Mouse (Mus musculus) CD4-positive, CD25-positive, alpha-beta regulatory T cell, adult 4 months (primary cell): ENCODE data around the gene Cep131. TPM values are rescaled to one million over a fixed set of nuclear protein-coding genes. Genes with fewer than 3 reads are reported as not detected.

Experiments used
- ATAC-seq: one replicate; pipeline ENCODE4 v1.8.0; 2017
- polyA plus RNA-seq, 2 experiments: library from polyadenylated mRNA; unstranded; fragments of 100-300 nt; shearing (Covaris generic); gene quantifications; one replicate each; pipeline ENCODE4 v1.2.1; 2017

Gene Cep131
- polyA plus RNA-seq, 2 experiments from 2014 or later = 0.47 TPM; not detected in 1

DNA sequence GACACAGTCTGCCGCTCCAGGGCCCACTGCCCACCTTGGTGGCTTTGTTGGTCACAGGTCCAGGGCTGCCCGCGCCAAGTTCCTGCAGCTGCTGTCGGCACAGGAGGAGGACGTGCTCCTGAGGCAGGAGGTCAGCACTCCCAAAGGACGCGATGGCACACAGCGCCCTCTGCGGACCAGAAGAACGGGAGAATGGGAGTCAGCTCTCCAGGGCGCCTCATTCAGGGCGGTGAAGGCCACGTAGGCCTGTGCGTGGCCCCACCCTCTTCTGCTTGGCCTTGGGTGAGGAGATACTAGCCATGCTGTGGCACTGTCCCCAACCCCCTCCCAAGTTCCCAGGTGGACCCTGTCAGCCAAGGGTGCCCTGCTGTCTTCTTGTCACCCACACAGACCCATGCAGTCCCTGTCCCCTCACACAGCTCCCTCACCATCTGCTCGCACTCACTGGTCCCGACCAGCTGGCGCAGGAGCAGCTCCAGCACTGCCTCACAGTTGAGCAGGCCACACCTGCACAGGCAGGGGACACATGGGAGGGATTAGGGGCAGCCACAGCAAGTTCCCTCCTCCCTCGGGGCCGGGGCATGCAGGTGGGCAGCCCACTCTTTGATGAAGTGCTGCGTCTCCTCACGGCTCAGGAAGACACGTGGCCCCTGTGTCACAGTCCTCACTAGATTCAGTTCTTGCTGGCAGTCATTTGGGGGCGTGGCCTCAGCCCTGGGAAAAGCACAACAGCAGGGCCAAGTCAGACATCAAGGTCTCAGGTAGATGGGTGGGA lies 6.4 kb upstream of the Cep131 start:
- ATAC-seq = no peak

DNA sequence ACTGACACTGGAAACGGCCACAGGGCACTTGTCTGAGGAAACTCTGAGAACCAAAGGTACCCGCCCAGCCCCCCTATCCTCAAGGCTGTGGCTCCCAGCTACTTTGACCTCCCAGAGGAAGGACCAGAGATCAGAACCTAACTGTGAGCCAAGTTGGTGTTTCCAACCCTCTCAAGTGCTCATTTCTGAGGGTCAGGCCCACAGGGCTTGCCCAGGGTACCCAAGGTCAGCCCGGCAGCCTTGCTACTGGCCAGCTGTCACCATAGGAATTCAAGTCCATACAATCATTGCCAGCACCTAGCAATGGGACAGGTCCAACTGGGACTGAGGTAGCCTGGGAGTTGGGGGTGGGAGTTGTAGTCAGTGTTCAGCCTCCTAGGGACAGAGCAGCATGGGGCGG lies 4.0 kb upstream of the Cep131 start:
- no peak for ATAC-seq

GRCm38 (mm10) chr11:120085891-120086627 lies 568 bp downstream of the Cep131 start:
- ATAC-seq = peak; percentile 19

- no peak for ATAC-seq
Measured at GRCm38 (mm10) chr11:120080282-120080681, 6.3 kb downstream of the Cep131 start.

DNA sequence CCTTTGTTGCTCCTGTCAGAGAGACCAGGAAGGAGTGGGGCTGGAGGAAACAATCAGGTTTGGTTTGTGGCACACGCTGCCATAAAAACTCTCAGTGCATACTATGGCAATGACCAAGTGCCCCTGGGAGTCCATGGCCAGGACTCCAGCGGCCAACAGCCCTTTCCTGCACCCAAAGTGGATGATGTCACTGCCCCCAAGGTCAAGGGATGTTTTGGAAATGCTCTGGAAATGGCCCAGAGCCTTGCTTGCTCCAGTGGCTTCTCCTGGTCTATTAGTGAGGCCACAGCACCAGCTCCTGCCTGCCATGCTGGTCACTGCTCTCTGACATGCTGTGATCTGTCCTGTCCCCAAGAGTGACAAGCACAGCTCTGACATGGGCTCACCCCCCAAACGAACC lies 10.4 kb downstream of the Cep131 start:
- no peak for ATAC-seq

DNA sequence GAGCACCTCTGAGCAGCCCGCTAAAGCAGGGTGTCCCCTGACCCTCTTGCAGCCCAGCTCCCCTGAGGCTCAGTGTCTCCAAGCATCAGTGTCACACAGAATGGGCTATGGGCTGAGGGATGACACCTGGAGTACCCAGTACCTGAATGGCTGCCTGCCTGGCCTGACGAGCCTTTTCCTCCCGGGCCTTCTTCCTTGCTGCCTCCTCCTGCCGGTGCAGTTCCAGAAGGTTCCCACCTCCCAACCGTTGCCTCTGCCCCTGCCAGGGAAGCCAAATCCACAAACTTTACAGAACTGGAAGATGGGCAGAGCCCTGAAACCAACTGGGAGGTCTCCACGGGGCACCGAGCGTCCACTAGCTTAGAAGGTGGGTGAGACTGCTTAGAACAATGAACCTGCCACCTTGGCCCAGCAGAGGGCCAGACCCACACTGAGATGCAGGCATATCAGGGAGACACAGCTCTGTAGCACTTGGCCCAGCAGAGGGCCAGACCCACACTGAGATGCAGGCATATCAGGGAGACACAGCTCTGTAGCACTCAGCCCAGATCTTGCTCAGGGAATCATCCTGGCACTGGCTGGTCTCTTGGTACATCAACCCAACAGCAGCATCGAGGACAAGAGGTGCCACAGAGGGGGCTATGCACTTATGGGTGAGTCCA lies 13.5 kb downstream of the Cep131 start:
- ATAC-seq = no peak

- no peak for ATAC-seq
Measured at GRCm38 (mm10) chr11:120071731-120072320, 14.8 kb downstream of the Cep131 start.

GRCm38 (mm10) chr11:120071065-120071464 lies 15.6 kb downstream of the Cep131 start:
- ATAC-seq = no peak

DNA sequence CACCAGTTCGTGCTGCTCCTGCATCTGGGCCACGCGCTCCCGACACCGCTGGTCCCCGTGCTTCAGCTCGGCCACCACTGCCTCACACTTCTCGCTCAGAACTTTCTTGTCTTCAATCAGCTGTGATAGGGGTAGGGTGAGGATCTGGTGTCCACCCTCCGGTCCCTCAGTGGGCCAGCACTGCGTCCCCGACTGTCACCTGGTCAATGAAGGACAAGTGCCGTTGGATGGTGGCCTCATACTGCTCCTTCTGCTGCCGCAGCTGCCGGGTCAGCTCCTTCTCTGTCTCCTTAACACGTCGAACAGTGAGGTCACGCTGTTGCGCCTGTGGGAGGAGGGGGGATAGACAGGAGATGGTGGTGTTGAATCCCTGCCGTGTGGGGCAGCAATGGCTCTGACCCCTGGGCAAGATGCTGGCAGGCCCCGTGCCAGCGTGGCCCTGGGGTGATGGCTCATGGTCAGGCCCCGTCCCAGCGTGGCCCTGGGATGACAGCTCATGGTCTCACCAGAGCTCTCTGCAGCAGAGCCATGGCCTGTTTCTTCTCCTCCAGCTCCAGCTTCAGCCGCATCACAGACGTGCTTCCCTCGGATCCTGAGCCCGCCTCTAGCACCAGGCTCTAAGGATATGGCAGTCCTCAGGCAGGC lies 16.2 kb downstream of the Cep131 start:
- no peak for ATAC-seq

DNA sequence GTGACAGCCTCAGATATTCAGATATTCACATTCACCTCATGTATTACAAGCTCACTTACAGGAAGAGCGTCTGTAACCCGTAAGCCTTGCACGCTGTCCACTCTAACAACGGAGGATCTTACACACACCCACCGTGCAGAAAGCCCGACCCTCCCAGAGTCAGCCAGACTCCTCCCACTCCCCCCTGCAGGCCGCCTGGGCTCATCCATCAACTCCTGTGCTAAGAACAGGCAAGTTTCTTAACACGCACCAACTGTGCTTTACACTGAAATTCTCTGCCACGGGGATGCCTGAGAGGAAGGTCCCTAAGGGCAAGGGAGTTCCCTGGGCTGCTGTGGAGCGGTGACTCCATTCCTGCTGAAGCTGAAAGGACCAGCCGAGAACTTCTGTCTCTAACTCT lies 17.4 kb downstream of the Cep131 start:
- no peak for ATAC-seq

- no peak for ATAC-seq
Measured at GRCm38 (mm10) chr11:120067834-120068233, 18.8 kb downstream of the Cep131 start.

GRCm38 (mm10) chr11:120065291-120065690 lies 21.3 kb downstream of the Cep131 start:
- ATAC-seq = no peak

DNA sequence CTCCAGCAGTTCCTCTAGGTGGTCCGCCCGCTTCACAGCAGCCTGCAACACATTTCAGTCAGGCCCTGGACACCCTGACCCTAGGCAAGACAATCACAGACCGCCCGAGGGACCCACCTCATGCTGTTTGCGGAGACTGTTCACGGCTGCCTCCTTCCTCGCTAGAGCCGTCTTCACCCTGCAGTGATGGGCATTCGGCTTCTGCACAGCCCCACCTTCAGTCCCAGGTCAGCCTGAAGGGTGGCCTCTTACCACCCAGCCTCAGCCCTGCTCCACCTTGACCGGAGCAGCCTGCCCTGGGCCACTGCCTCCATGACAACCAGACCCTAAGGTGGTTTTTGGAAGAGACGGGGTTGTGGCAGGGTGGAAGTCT lies 22.0 kb downstream of the Cep131 start:
- no peak for ATAC-seq

- ATAC-seq = no peak
Measured at GRCm38 (mm10) chr11:120064006-120064667, 22.5 kb downstream of the Cep131 start.

GRCm38 (mm10) chr11:120063326-120063725 lies 23.3 kb downstream of the Cep131 start:
- no peak for ATAC-seq

GRCm38 (mm10) chr11:120060634-120061033 lies 26.0 kb downstream of the Cep131 start:
- ATAC-seq = no peak

DNA sequence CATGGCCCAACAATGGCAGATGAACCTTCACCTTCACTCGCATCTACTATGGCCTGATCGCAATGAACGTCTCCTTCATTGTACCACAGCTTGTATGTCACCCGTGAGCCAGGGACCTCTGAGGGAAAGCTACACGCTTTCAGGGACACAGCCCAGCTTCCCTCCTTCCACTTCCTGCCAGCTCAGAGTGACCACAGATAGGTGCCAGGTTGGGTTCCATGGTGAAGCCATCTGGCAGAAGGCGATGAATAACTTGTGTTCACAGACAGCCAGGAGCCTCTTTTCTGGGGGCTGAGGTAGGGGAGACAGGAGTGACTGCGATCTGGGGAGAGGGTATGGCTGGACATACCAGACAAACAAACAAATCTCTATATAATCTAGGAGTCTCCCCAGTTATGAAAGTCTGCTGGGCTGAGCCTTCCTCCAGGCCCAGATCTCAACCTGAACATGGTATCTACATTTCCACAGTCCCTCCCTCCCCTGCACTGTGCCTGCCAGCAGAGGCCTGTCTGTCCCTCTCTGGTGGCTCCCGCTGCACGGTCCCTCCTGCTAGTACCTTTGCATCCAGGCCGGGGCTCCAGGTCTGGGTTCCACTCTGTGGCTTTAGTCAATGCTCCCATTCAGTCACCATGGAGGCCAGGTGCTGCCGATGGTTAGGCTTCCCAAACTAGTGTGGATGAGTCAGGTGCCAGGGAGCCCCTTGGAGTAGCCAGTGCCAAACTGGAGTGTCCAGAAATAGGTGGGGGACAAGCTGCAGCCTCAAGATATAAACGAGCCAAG lies 30.5 kb downstream of the Cep131 start:
- ATAC-seq = no peak

- no peak for ATAC-seq
Measured at GRCm38 (mm10) chr11:120053846-120054245, 32.8 kb downstream of the Cep131 start.

DNA sequence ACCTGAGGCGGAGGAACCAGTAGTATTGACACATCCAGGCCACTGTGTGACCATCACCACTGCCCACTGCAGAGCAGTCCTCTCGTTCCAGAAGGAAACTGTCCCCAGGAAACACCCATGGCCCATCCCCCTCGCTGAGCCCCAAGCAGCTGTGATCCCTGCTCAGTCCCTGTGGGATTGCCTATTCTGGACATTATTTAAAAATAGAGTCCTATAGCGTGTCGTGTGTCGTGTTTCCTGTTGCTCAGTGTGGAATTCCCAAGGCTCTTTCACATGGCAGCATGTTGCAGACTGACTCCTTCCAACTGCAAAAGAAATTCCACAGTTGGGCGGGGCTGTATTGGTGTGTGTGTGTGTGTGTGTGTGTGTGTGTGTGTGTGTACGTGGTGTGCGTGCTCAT lies 34.4 kb downstream of the Cep131 start:
- no peak for ATAC-seq

GRCm38 (mm10) chr11:120051124-120051811 lies 35.4 kb downstream of the Cep131 start:
- no peak for ATAC-seq

- ATAC-seq = no peak
Measured at GRCm38 (mm10) chr11:120049067-120049466, 37.6 kb downstream of the Cep131 start.
